ENCODE assay signal across 19 mouse cellular contexts in the genomic region with DNA sequence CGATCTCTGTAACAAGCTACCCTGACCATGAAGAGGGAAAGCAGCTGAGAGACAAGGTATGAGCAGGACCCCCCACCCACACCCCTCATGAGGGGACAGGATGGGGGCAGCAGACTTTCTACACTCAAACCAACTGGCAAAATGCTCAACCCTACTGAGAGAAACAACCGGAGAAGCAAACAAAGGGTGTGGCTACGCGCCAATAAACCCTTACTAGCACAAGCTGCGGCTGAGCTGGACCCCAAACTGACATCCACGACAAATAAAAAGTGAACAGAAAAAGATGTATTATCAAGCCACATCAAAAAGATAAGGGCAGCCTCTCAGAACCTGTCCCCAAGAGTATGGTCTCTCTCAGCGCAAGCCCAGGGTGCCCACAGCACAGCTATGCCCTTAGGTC. TPM values are rescaled to one million over a fixed set of nuclear protein-coding genes. Genes with fewer than 3 reads are reported as not detected.
DNase-seq lines count a peak whose midpoint lies in the region; ATAC-seq and TF ChIP-seq lines count a peak whose summit lies in the region.
"Had no signal": no experiment of that assay in that cellular context is flagged by ENCODE, and none has a peak within 500 bp of the region (broad histone marks: within the 10 kb centered on the region; RNA-seq: fewer than 3 reads in every experiment).

No protein-coding gene starts in this region.

- TF ChIP-seq CTCF in heart, postnatal 0 days (IDR thresholded peaks at IDR 0.05; ENCODE audit: low read depth) = no peak
- TF ChIP-seq CTCF in liver, postnatal 0 days (IDR thresholded peaks at IDR 0.05; ENCODE audit: low read depth) = no peak
- TF ChIP-seq CTCF in bone marrow, adult 2 months (IDR thresholded peaks at IDR 0.05; ENCODE audit: control insufficient read depth, insufficient read depth, low read length) = no peak
- no peak for TF ChIP-seq CTCF in bone marrow macrophage, adult 2 months (IDR thresholded peaks at IDR 0.05; ENCODE audit: low read depth, low read length)

- no peak for TF ChIP-seq POLR2A in bone marrow, adult 2 months (IDR thresholded peaks at IDR 0.05; ENCODE audit: borderline replicate concordance, control insufficient read depth, low read depth, low read length)
- TF ChIP-seq POLR2A in bone marrow macrophage, adult 2 months (IDR thresholded peaks at IDR 0.05; ENCODE audit: borderline replicate concordance, low read depth, low read length) = no peak

- WGBS in heart, postnatal 0 days = 71% methylated on average over 7 of the region's 7 CpGs
- WGBS in heart, embryonic 10.5 days = 82% methylated on average over 7 of the region's 7 CpGs
- WGBS in liver, postnatal 0 days (ENCODE audit: insufficient replicate concordance) = 59% methylated on average over 7 of the region's 7 CpGs
- 68% methylated on average over 7 of the region's 7 CpGs for WGBS in liver, embryonic 11.5 days
- 36% methylated on average over 7 of the region's 7 CpGs for WGBS in bone marrow, adult 2 months
- 84% methylated on average over 7 of the region's 7 CpGs for WGBS in embryonic facial prominence, embryonic 10.5 days

- 0 out of 2 replicates have a peak, but pooled peaks cover 3% of the 10 kb centered on the region for H3K4me1 ChIP-seq in heart, postnatal 0 days (ENCODE audit: control insufficient read depth, insufficient read depth)
- H3K4me1 ChIP-seq in heart, embryonic 10.5 days = peaks cover 20% of the 10 kb centered on the region
- H3K4me1 ChIP-seq in liver, postnatal 0 days (ENCODE audit: insufficient read depth) = peaks cover 12% of the 10 kb centered on the region; the same call in 1 of the 2 replicates
- H3K4me1 ChIP-seq in liver, embryonic 11.5 days (replicated peaks; ENCODE audit: control insufficient read depth, insufficient read depth, low read length) = peaks cover 7% of the 10 kb centered on the region
- H3K4me1 ChIP-seq in bone marrow, adult 2 months (ENCODE audit: control insufficient read depth, insufficient read depth, low read length) = peaks cover 4% of the 10 kb centered on the region; the same call in 1 of the 2 replicates
- peaks cover 45% of the 10 kb centered on the region for H3K4me1 ChIP-seq in bone marrow macrophage, adult 2 months (ENCODE audit: control insufficient read depth, insufficient read depth, low read length)
- peaks cover 30% of the 10 kb centered on the region for H3K4me1 ChIP-seq in embryonic facial prominence, embryonic 10.5 days

- 0 out of 2 replicates have a peak overlapping the region, but pooled peaks have one; percentile 6 for H3K27ac ChIP-seq in heart, postnatal 0 days (ENCODE audit: low read depth)
- no peak overlapping the region for H3K27ac ChIP-seq in heart, embryonic 10.5 days
- peak overlapping the region; percentile 48; the same call in 1 of the 2 replicates for H3K27ac ChIP-seq in liver, postnatal 0 days (ENCODE audit: low read depth)
- no peak overlapping the region for H3K27ac ChIP-seq in liver, embryonic 11.5 days (ENCODE audit: low read depth, low read length)
- 0 out of 2 replicates have a peak overlapping the region, but pooled peaks have one; percentile 37 for H3K27ac ChIP-seq in bone marrow, adult 2 months (ENCODE audit: control insufficient read depth, insufficient read depth, low read depth, low read length, poor library complexity)
- peak overlapping the region; percentile 61 for H3K27ac ChIP-seq in bone marrow macrophage, adult 2 months (ENCODE audit: insufficient read depth, low read depth, low read length)
- H3K27ac ChIP-seq in embryonic facial prominence, embryonic 10.5 days (replicated peaks) = no peak overlapping the region
- H3K27ac ChIP-seq: forebrain, embryonic 10.5 days; hindbrain, embryonic 15.5 days; kidney, embryonic 15.5 days; liver, embryonic 12.5 days; lung, embryonic 15.5 days; neural tube, embryonic 12.5 days had no signal

- no peak overlapping the region for H3K4me2 ChIP-seq in heart, postnatal 0 days (ENCODE audit: low read depth, low read length)
- H3K4me2 ChIP-seq in liver, postnatal 0 days (ENCODE audit: low read depth, low read length) = no peak overlapping the region
- H3K4me2 ChIP-seq in liver, embryonic 11.5 days = no peak overlapping the region; the same call in 1 of the 2 replicates
- H3K4me2 ChIP-seq: heart, embryonic 11.5 days; hindbrain, embryonic 15.5 days; kidney, embryonic 15.5 days; liver, embryonic 12.5 days; lung, embryonic 15.5 days; neural tube, embryonic 12.5 days had no signal

- TF ChIP-seq EP300 in heart, postnatal 0 days (IDR thresholded peaks at IDR 0.05; ENCODE audit: low read depth) = no peak
- no peak for TF ChIP-seq EP300 in liver, postnatal 0 days (IDR thresholded peaks at IDR 0.05; ENCODE audit: low read depth)

- DNase-seq in heart, postnatal 0 days (ENCODE audit: low spot score) = no peak
- DNase-seq in heart, embryonic 10.5 days (ENCODE audit: low spot score) = no peak
- no peak for DNase-seq in liver, postnatal 0 days
- no peak for DNase-seq in liver, embryonic 11.5 days (ENCODE audit: low spot score)
- no peak for DNase-seq in embryonic facial prominence, embryonic 10.5 days (ENCODE audit: low spot score)
- DNase-seq: cerebellum, adult 18-20 months; cerebellum, postnatal 36 days; gastrocnemius, postnatal 10 days; layer of hippocampus, postnatal 36 days; right cerebral cortex, postnatal 4 days had no signal

- no peaks in the 10 kb centered on the region for H3K9me3 ChIP-seq in heart, postnatal 0 days (replicated peaks; ENCODE audit: control insufficient read depth, low read length)
- H3K9me3 ChIP-seq in heart, embryonic 10.5 days = no peaks in the 10 kb centered on the region
- no peaks in the 10 kb centered on the region for H3K9me3 ChIP-seq in liver, postnatal 0 days (ENCODE audit: low read length)
- no peaks in the 10 kb centered on the region for H3K9me3 ChIP-seq in liver, embryonic 11.5 days (ENCODE audit: control insufficient read depth, low read length)
- H3K9me3 ChIP-seq in embryonic facial prominence, embryonic 10.5 days = no peaks in the 10 kb centered on the region
- H3K9me3 ChIP-seq: forebrain, embryonic 10.5 days; hindbrain, embryonic 15.5 days; kidney, embryonic 15.5 days; liver, embryonic 12.5 days; lung, embryonic 15.5 days; neural tube, embryonic 12.5 days had no signal

- H3K36me3 ChIP-seq in heart, postnatal 0 days (replicated peaks; ENCODE audit: control insufficient read depth, insufficient read depth, low read length) = peaks cover 11% of the 10 kb centered on the region
- H3K36me3 ChIP-seq in heart, embryonic 10.5 days = no peaks in the 10 kb centered on the region; the same call in 1 of the 2 replicates
- no peaks in the 10 kb centered on the region for H3K36me3 ChIP-seq in liver, postnatal 0 days (replicated peaks; ENCODE audit: insufficient read depth, low read length)
- H3K36me3 ChIP-seq in liver, embryonic 11.5 days (ENCODE audit: control insufficient read depth, insufficient read depth, low read length) = no peaks in the 10 kb centered on the region
- no peaks in the 10 kb centered on the region for H3K36me3 ChIP-seq in embryonic facial prominence, embryonic 10.5 days (replicated peaks)
- H3K36me3 ChIP-seq: forebrain, embryonic 10.5 days; hindbrain, embryonic 15.5 days; kidney, embryonic 15.5 days; liver, embryonic 12.5 days; lung, embryonic 15.5 days; neural tube, embryonic 12.5 days had no signal

- H3K4me3 ChIP-seq in heart, postnatal 0 days (ENCODE audit: low read depth, low read length) = no peak overlapping the region
- no peak overlapping the region for H3K4me3 ChIP-seq in heart, embryonic 10.5 days
- H3K4me3 ChIP-seq in liver, postnatal 0 days (ENCODE audit: low read depth, low read length) = no peak overlapping the region
- H3K4me3 ChIP-seq in liver, embryonic 11.5 days (ENCODE audit: low read depth, low read length) = no peak overlapping the region
- no peak overlapping the region for H3K4me3 ChIP-seq in bone marrow, adult 2 months (replicated peaks; ENCODE audit: control insufficient read depth, low read depth, low read length)
- H3K4me3 ChIP-seq in bone marrow macrophage, adult 2 months (ENCODE audit: insufficient read depth, low read length) = no peak overlapping the region
- H3K4me3 ChIP-seq in embryonic facial prominence, embryonic 10.5 days = no peak overlapping the region
- H3K4me3 ChIP-seq: forebrain, embryonic 10.5 days; hindbrain, embryonic 15.5 days; kidney, embryonic 15.5 days; liver, embryonic 12.5 days; lung, embryonic 15.5 days; neural tube, embryonic 12.5 days had no signal

- H3K27me3 ChIP-seq in heart, postnatal 0 days (ENCODE audit: control insufficient read depth, insufficient read depth, low read length) = peaks cover 22% of the 10 kb centered on the region
- H3K27me3 ChIP-seq in heart, embryonic 10.5 days (ENCODE audit: insufficient read depth, poor library complexity, severe bottlenecking) = peaks cover 44% of the 10 kb centered on the region
- no peaks in the 10 kb centered on the region for H3K27me3 ChIP-seq in liver, postnatal 0 days (ENCODE audit: insufficient read depth, low read length)
- peaks cover 30% of the 10 kb centered on the region for H3K27me3 ChIP-seq in liver, embryonic 11.5 days (replicated peaks; ENCODE audit: control insufficient read depth, insufficient read depth, low read length)
- H3K27me3 ChIP-seq in embryonic facial prominence, embryonic 10.5 days (replicated peaks; ENCODE audit: low read depth, poor library complexity, severe bottlenecking) = peaks cover 35% of the 10 kb centered on the region

- ATAC-seq in heart, postnatal 0 days (ENCODE audit: insufficient read depth, low read depth) = no peak
- ATAC-seq in liver, postnatal 0 days = no peak
- no peak for ATAC-seq in liver, embryonic 11.5 days (replicated peaks; ENCODE audit: low FRiP score)
- ATAC-seq: liver, embryonic 12.5 days had no signal

- no peak overlapping the region for H3K9ac ChIP-seq in heart, postnatal 0 days (replicated peaks; ENCODE audit: low read depth, low read length)
- no peak overlapping the region for H3K9ac ChIP-seq in liver, postnatal 0 days (replicated peaks)
- no peak overlapping the region for H3K9ac ChIP-seq in liver, embryonic 11.5 days (ENCODE audit: low read depth, low read length)
- H3K9ac ChIP-seq: hindbrain, embryonic 15.5 days; kidney, embryonic 15.5 days; liver, embryonic 12.5 days; lung, embryonic 15.5 days; neural tube, embryonic 12.5 days had no signal

RNA-seq across cellular contexts. Expression of gene Nod1, which starts 32.3 kb away (rescaled TPM):
- 6.3 and 8.3 TPM in 2 replicates for total RNA-seq in heart, postnatal 0 days (2014; rRNA removed; ENCODE audit: low replicate concordance)
- 4.2 and 5.1 TPM in 2 replicates for polyA plus RNA-seq in heart, postnatal 0 days (2015; fragmentation: Nextera tagmentation; extraction: Ambion mirVana)
- 3.6 and 3.8 TPM in 2 replicates for polyA plus RNA-seq in heart, embryonic 10.5 days (2016; fragmentation: Nextera tagmentation; extraction: Ambion mirVana)
- polyA plus RNA-seq in liver, postnatal 0 days (2015; fragmentation: Nextera tagmentation; extraction: Ambion mirVana) = 2.7 and 3.3 TPM in 2 replicates
- polyA plus RNA-seq in liver, embryonic 11.5 days (2014; fragmentation: Nextera tagmentation; extraction: Ambion mirVana) = 2.1 and 2.9 TPM in 2 replicates
- 4.7 and 10.1 TPM in 2 replicates for polyA plus RNA-seq in bone marrow, adult 2 months (2011; ENCODE audit: insufficient read depth, insufficient read length, low replicate concordance, missing spikeins)
- 18.2 and 23.9 TPM in 2 replicates for polyA plus RNA-seq in bone marrow macrophage, adult 2 months (2012; ENCODE audit: insufficient read depth, insufficient read length, missing spikeins)
- 1.2 and 1.4 TPM in 2 replicates for polyA plus RNA-seq in embryonic facial prominence, embryonic 10.5 days (2016; fragmentation: Nextera tagmentation; extraction: Ambion mirVana)

RNA-seq across cellular contexts. Expression of gene Ggct, which starts 52.6 kb away (rescaled TPM):
- total RNA-seq in heart, postnatal 0 days (2014; rRNA removed; ENCODE audit: low replicate concordance) = 0.08 and 0.11 TPM in 2 replicates
- 6.4 and 7.0 TPM in 2 replicates for polyA plus RNA-seq in heart, postnatal 0 days (2015; fragmentation: Nextera tagmentation; extraction: Ambion mirVana)
- polyA plus RNA-seq in heart, embryonic 10.5 days (2016; fragmentation: Nextera tagmentation; extraction: Ambion mirVana) = 8.1 and 8.3 TPM in 2 replicates
- polyA plus RNA-seq in liver, postnatal 0 days (2015; fragmentation: Nextera tagmentation; extraction: Ambion mirVana) = 9.2 and 10.7 TPM in 2 replicates
- 11.8 TPM in 2 replicates for polyA plus RNA-seq in liver, embryonic 11.5 days (2014; fragmentation: Nextera tagmentation; extraction: Ambion mirVana)
- polyA plus RNA-seq in bone marrow, adult 2 months (2011; ENCODE audit: insufficient read depth, insufficient read length, low replicate concordance, missing spikeins) = 3.0 and 13.2 TPM in 2 replicates
- 5.1 and 8.7 TPM in 2 replicates for polyA plus RNA-seq in bone marrow macrophage, adult 2 months (2012; ENCODE audit: insufficient read depth, insufficient read length, missing spikeins)
- 9.5 and 13.9 TPM in 2 replicates for polyA plus RNA-seq in embryonic facial prominence, embryonic 10.5 days (2016; fragmentation: Nextera tagmentation; extraction: Ambion mirVana)

Comparison
In these comparisons a context has a peak if more than half of its experiments do, and no peak if none do; other contexts are left out.
1. H3K27ac ChIP-seq: peak in heart, postnatal 0 days (single experiment), liver, postnatal 0 days (single experiment), bone marrow, adult 2 months (single experiment) and bone marrow macrophage, adult 2 months (single experiment); none in heart, embryonic 10.5 days (single experiment), liver, embryonic 11.5 days (single experiment) and embryonic facial prominence, embryonic 10.5 days (single experiment).